Mouse (Mus musculus): ENCODE measurements at regions not wholly inside any gene's neighbourhood (a gene's known extent, or its start where the extent isn't known, plus 50 kb on each side); places are given as distances from the start of the nearest gene placed in this dataset.

DNA sequence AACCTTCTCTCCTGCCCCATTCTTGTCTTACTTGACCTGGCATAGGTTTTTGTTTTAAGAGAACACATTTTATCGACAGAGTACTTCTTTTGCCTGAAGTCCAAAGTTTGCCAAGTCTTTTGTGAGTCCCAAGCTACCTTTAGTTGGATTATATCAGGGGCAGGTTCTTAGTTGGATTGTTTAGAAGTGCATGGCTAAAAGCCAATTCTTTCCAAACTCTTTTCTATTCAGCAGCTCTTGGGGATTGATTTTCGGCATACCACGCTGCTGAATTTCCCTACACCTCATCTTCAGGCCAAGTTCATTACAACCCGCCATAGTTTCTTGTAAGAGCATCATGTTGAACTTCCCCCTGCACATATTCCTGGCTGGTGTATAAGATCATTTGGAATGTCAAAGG is 245.9 kb downstream of the S1pr1 start:
- intact Hi-C loops (cut with DNase I) = no loop called here
- no peak for DNase-seq

DNA sequence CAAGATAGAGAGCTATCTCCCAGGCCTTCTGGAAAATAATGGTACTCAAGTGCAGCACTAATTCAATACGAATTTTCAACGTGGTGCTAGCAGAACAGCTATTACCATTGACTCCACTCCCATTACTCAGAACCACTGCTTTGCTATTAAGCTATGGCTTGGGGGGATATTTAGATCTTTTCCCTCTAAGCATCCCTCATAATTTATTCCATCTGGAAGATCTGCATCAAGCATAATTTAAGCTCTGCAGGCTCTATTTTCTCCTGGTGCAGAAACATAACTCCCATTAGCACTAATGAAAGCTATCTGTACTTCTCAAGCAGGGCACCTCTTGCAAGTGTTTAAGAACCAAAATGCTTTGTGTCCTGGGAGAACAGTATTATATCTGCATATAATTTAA is 247.0 kb downstream of the S1pr1 start:
- DNase-seq = no peak
- intact Hi-C loops (cut with DNase I) = no loop called here

DNA sequence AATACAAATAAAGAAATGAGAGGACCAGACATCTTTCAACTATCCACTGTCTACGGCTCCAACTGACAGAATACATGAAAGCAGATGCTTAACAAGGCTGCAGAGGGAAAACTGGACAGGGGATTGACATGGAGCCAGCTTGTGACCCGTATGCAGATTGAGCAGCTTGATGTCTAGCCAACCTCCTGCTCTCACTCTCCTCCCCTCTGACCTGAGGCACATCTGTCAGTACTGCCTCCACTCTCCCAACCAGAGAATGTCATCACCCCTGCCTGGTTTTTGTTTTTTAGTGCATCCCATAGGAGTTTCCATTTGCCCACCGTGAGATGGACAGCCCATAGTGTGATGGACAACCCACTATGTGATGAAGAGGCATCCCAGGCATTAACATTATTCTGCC is 252.2 kb downstream of the S1pr1 start:
- intact Hi-C loops (cut with DNase I) = no loop called here
- no peak for DNase-seq

Small RNA genes in the stretch of these regions (microRNA-seq; reads per million reads assigned to microRNA genes)
- 0 reads per million in 2 experiments for gene Gm25347
